Mouse (Mus musculus): ENCODE measurements around the gene Wap.

- no peak for TF ChIP-seq CTCF (IDR thresholded peaks at IDR 0.05; ENCODE audit: control insufficient read depth, insufficient read depth, low read length)
- no peak for TF ChIP-seq POLR2A (IDR thresholded peaks at IDR 0.05; ENCODE audit: borderline replicate concordance, control insufficient read depth, low read depth, low read length)
These were observed 22.8 kb upstream of the Wap start for GRCm38 (mm10) chr11:6661206-6661605.
